Mouse (Mus musculus) gastrocnemius, adult 2 months (tissue): ENCODE data around the gene Gm20388. TPM values are rescaled to one million over a fixed set of nuclear protein-coding genes. Genes with fewer than 3 reads are reported as not detected.

Source experiments
- DNase-seq: peaks from one replicate; pipeline ENCODE4 v3.0.0; 2022
- H3K27ac ChIP-seq: fragments of 200-600 bp; 2 replicates; pipeline ENCODE4 v1.8.1; 2022; ENCODE audit warnings: mild to moderate bottlenecking
- H3K4me3 ChIP-seq: fragments of 200-600 bp; 2 replicates; pipeline ENCODE4 v1.8.1; 2022; ENCODE audit warnings: mild to moderate bottlenecking, moderate library complexity
- CTCF ChIP-seq: fragments of 200-600 bp; IDR thresholded peaks from 2 replicates; pipeline ENCODE4 v1.8.1; 2022; ENCODE audit warnings: antibody characterized with exemption, mild to moderate bottlenecking, moderate library complexity
- intact Hi-C: fragments of 180-260 bp; cut with DNase I; formaldehyde crosslinking; loops from one replicate; pipeline ENCODE4 v1.15.1; 2025
- total RNA-seq, 2 experiments: library from RNA; stranded (reverse); gene quantifications; 2 replicates each; pipeline ENCODE4 v1.2.3; 2021

Gene Gm20388
- total RNA-seq, 2 experiments from 2014 or later: 6.1 to 15.0 TPM

GRCm38 (mm10) chr8:121949222-121949800 lies 2038.7 kb downstream of the Gm20388 start, which contains the start of gene Banp:
TSS of gene Banp (plus strand) at chr8:121949750.
- H3K4me3 ChIP-seq: peak within 1 kb of the TSS; percentile 96
- peak within 1 kb of the TSS; percentile 98 for H3K27ac ChIP-seq
- intact Hi-C loops: no loop called here
- DNase-seq: no peak
- no peak for TF ChIP-seq CTCF

DNA sequence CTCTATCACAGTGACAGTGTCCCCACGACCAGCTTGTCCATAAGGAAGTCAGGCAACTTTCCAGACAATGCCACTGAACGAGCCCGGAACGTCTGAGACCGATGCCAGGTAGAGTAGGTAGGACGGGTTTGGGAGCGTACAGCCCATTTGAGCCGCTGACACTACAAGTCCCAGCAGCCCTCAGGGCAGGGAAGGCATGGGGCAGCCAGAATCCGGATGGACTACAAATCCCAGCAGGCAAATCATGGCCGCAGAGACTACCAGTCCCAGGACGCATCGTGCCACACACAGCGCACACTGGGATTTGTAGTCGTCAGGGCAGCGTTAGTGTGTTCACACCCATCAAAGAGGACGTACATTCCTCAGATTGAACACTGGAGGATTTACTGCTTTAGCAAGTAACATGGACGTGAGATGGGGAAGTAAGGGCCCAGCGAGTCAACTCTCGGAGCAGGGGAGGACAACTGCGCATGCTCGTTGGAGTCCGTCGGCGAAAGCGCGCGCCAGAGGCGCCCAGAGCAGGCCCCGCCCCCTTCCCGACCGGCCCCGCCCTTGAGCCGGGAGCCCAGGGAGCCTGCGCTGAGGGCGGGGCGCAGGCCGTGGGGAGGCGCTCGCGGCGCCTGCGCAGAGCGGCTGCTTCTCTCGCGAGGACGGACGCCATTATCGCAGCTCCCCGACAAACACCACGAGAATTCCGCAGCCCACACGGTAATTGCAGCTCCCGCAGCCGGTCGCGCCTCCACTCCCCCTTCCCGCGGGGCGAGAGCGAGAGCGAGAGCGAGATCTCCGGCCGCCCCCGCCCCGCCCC lies 2039.5 kb downstream of the Gm20388 start:
- no peak for TF ChIP-seq CTCF
- Histone ChIP-seq H3K4me3 (peak overlapping the region; percentile 96), H3K27ac (peak overlapping the region; percentile 98)
- peak; percentile 99 for DNase-seq
- intact Hi-C loops: no loop called here

DNA sequence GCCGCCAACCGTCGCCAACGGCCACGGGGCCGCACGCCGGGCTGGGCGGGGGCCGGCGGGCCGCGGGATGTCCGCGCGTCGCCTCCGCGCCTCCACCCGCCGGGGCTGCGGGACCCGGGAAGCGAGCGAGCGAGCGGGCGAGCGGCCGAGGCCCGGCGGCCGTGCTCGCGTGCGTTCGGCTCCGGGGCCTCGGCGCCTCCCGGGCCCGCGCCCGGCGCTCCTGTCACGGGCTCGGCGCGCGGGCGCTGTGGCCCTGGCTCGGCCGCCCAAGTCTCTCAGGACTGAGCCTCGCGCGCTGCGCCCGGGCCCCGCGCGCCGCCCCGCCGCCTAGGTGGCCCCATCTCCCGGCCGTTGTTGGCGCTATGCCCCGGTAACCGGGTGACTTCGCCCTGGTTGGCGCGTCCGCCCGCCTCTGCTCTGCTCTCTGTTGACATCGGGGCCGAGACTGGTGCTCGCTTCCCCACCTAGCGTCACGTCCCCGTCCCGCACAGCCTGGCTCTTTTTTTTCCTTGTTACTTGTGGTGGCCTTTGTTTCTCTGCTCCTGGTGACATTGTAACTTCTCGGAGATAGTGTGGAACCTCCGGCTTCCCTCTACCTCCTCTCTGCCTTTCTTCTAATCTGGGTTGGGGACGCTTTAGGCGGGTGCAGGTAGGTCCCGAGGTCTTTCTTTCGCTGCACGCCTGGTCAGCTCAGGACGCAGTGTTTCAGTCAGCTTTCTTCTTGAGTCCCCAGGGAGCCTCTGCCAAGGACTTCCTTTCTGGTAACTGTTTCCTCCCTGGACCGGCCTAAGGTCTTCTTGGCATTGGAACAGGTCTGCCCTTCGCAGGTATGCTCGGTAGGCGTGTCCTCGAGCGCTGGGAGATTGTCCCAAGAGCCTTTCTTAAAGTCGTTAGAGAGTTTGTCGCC lies 2040.4 kb downstream of the Gm20388 start:
- H3K4me3 ChIP-seq: peak overlapping the region; percentile 96
- peak; percentile 90 for DNase-seq
- intact Hi-C loops: no loop called here
- TF ChIP-seq CTCF: peak; percentile 37; the same call in 1 of the 2 replicates
- H3K27ac ChIP-seq: peak overlapping the region; percentile 98

GRCm38 (mm10) chr8:121951656-121952009 lies 2041.0 kb downstream of the Gm20388 start:
- DNase-seq: peak; percentile 17
- intact Hi-C loops: no loop called here
- peak overlapping the region; percentile 96 for H3K4me3 ChIP-seq
- peak overlapping the region; percentile 98 for H3K27ac ChIP-seq
- TF ChIP-seq CTCF: no peak

DNA sequence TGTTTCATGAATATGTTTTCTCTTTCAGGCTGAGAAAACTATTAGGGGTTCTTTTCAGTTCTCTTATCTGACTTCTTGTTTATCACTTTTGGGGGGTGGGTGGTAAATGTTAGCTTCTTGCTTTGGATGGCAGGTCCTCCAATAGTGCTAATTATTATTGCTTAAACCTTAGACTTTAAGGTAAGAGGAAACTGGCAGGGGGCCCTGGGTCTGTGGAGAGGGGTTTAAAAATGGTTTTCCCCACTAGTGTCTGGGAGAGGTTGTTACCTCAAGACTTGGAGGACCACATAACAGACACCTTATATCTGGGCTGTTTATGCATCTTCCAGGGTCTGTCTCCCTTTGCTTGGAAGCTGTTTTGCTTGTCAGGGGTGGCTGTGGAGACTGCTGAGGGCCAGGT lies 2041.5 kb downstream of the Gm20388 start:
- peak; percentile 13 for DNase-seq
- peak overlapping the region; percentile 98 for H3K27ac ChIP-seq
- H3K4me3 ChIP-seq: peak overlapping the region; percentile 96
- no peak for TF ChIP-seq CTCF
- intact Hi-C loops: no loop called here

DNA sequence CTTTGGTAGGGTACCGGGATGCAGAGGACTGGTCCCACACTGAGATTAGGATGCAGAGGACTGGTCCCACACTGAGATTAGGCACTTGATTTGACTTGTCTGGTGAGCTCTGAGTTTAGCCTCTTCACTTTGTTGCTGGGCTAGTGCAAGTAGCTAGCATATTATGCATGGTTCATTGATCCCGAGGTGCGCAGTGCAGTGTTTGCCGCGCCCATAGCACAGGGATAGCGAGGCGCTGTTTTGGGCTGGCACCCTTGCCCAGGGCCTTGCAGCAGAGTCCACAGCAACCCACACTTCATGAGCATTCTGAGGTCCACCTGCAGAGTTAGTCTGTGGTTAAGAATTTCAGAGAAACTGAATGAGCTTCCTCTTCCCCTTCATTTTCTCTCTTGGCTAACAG lies 2042.2 kb downstream of the Gm20388 start:
- Histone ChIP-seq H3K27ac (peak overlapping the region; percentile 98; the same call in 1 of the 2 replicates), H3K4me3 (no peak overlapping the region)
- no peak for TF ChIP-seq CTCF
- DNase-seq: peak; percentile 13
- intact Hi-C loops: no loop called here

- no peak for TF ChIP-seq CTCF
- Histone ChIP-seq H3K4me3 (no peak overlapping the region), H3K27ac (peak overlapping the region; percentile 90)
- DNase-seq: no peak
- intact Hi-C loops: no loop called here
Observed at GRCm38 (mm10) chr8:121953821-121954545, 2043.3 kb downstream of the Gm20388 start.

DNA sequence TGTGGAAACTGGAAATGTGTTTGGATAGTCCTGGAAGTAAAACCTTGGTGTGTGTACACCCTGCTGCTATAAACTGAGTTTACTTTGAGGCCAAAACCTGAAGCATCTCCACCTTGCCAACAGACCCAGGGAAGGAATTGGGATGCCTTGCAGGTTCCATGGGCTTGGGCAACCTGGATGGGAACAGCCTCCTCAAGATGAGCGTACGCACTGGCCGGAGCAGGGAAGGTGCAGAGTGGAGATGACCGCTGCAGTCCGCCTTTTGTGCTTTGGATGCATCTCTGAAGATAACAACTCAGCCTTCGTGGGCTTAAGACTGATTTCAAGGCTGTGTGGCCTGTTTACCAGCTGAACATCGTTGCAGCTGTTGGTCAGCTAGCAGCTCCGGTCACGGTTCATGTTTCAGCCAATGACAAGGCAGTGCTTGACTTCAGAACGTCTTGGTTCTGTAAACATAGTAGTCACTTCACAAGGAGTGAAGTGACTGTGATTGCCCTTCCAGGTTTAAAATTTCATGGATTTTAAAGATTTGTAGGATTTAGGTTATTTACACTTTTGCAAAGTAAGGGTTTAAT lies 2044.4 kb downstream of the Gm20388 start:
- Histone ChIP-seq H3K27ac (peak overlapping the region; percentile 90), H3K4me3 (no peak overlapping the region; the same call in 1 of the 2 replicates)
- intact Hi-C loops: no loop called here
- peak; percentile 51 for DNase-seq
- no peak for TF ChIP-seq CTCF

GRCm38 (mm10) chr8:121955825-121956500 lies 2045.3 kb downstream of the Gm20388 start:
- peak; percentile 68 for DNase-seq
- intact Hi-C loops: no loop called here
- H3K27ac ChIP-seq: peak overlapping the region; percentile 90

DNA sequence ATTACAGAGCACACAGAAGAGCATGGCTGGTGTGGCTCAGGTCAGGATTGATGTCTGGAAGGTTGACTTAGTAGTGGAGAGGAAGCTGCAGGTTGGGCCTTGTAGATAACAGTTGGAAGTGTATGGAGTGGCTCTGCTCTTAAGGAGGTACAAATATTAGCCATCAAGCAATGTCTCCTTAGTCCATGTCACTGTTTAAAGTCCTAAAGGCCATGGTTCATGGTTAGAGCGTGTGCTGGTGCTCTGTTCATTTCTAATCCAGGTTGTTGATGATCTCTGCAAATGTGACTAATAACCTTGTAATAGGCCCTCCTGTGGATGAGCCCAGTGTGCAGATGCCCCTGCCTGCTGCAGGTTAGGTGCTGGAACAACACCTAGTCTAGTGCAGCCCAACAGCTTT lies 2047.8 kb downstream of the Gm20388 start:
- Histone ChIP-seq H3K27ac (peak overlapping the region; percentile 90), H3K4me3 (no peak overlapping the region)
- DNase-seq: no peak
- intact Hi-C loops: no loop called here
- TF ChIP-seq CTCF: no peak

More at GRCm38 (mm10) chr8:121955825-121956500, 2045.3 kb downstream of the Gm20388 start:
- TF ChIP-seq CTCF: no peak
- no peak overlapping the region; the same call in 1 of the 2 replicates for H3K4me3 ChIP-seq

GRCm38 (mm10) chr8:121962892-121963291 lies 2052.3 kb downstream of the Gm20388 start:
- H3K4me3 ChIP-seq: no peak overlapping the region
- H3K27ac ChIP-seq: peak overlapping the region; percentile 17; the same call in 1 of the 2 replicates
- DNase-seq: no peak
- intact Hi-C loops: no loop called here
- TF ChIP-seq CTCF: no peak
